Mouse (Mus musculus): ENCODE data around the gene Gm5938.

The Gm5938 gene

GRCm38 (mm10) chrX:78125167-78125566 is at the start of gene Gm5938:
Gm5938 (plus strand) TSS chrX:78125467.
- no peak for DNase-seq

GRCm38 (mm10) chrX:78091274-78091673 is 34.0 kb upstream of the Gm5938 start, which contains the start of gene Obp1a:
Obp1a (minus strand) TSS chrX:78091374.
- DNase-seq, result no peak
